Mouse (Mus musculus): ENCODE results near the gene Wdtc1.

Gene Wdtc1

GRCm38 (mm10) chr4:133252089-133252488 lies 101.2 kb downstream of the Wdtc1 start:
- DNase-seq (ENCODE audit: low spot score in 2 of 2) = no peak

- no peak for DNase-seq (ENCODE audit: low spot score in 2 of 2)
Measured at GRCm38 (mm10) chr4:133251214-133251613, 102.1 kb downstream of the Wdtc1 start.

- DNase-seq (ENCODE audit: low spot score in 2 of 2) = peak; percentile 88 to 91
Measured at GRCm38 (mm10) chr4:133250609-133251008, 102.7 kb downstream of the Wdtc1 start.

GRCm38 (mm10) chr4:133247806-133248449 lies 105.4 kb downstream of the Wdtc1 start:
- DNase-seq (ENCODE audit: low spot score in 2 of 2) = peak in 1 of 2 experiments; percentile 60

- no peak for DNase-seq (ENCODE audit: low spot score in 2 of 2)
Measured at GRCm38 (mm10) chr4:133247072-133247471, 106.2 kb downstream of the Wdtc1 start.

GRCm38 (mm10) chr4:133244289-133244688 lies 109.0 kb downstream of the Wdtc1 start:
- no peak for DNase-seq (ENCODE audit: low spot score in 2 of 2)

GRCm38 (mm10) chr4:133243538-133243937 lies 109.7 kb downstream of the Wdtc1 start:
- no peak for DNase-seq (ENCODE audit: low spot score in 2 of 2)

GRCm38 (mm10) chr4:133242710-133243109 lies 110.6 kb downstream of the Wdtc1 start:
- DNase-seq (ENCODE audit: low spot score in 2 of 2) = no peak
